Mouse (Mus musculus) limb, embryonic 13.5 days (tissue): ENCODE measurements around the gene Tmem159. TPM values are rescaled to one million over a fixed set of nuclear protein-coding genes. Genes with fewer than 3 reads are reported as not detected.
A peak's percentile ranks its signal among the peaks of the same experiment; 100 is the strongest.

ENCODE experiments used
- ATAC-seq: fragments of 200-750 bp; cut with Nextera tagmentation; 2 replicates; pipeline ENCODE4 v1.8.0; 2017; ENCODE audit warnings: low read depth, moderate number of reproducible peaks, moderate TSS enrichment; ENCODE audit not compliant: low FRiP score
- H3K27ac ChIP-seq: fragments of 300-500 bp; sonication (generic); 2 replicates; pipeline ENCODE4 v1.5.1; 2015; ENCODE audit warnings: inconsistent platforms, mild to moderate bottlenecking, moderate library complexity
- H3K27me3 ChIP-seq: fragments of 300-500 bp; sonication (generic); 2 replicates; pipeline ENCODE4 v1.6.1; 2015; ENCODE audit warnings: mild to moderate bottlenecking, inconsistent platforms
- H3K36me3 ChIP-seq: fragments of 300-500 bp; sonication (generic); 2 replicates; pipeline ENCODE4 v1.6.1; 2015; ENCODE audit warnings: inconsistent platforms, mild to moderate bottlenecking, moderate library complexity
- H3K4me1 ChIP-seq: fragments of 300-500 bp; sonication (generic); 2 replicates; pipeline ENCODE4 v1.6.1; 2015; ENCODE audit warnings: inconsistent platforms
- H3K4me2 ChIP-seq: fragments of 300-500 bp; sonication (generic); replicated peaks from 2 replicates; pipeline ENCODE4 v1.6.1; 2015; ENCODE audit warnings: inconsistent platforms, mild to moderate bottlenecking, moderate library complexity
- H3K4me3 ChIP-seq: fragments of 300-500 bp; sonication (generic); 2 replicates; pipeline ENCODE4 v1.5.1; 2015; ENCODE audit warnings: moderate library complexity, mild to moderate bottlenecking, inconsistent platforms
- H3K9ac ChIP-seq: fragments of 300-500 bp; sonication (generic); 2 replicates; pipeline ENCODE4 v1.6.1; 2015; ENCODE audit warnings: mild to moderate bottlenecking, inconsistent platforms
- H3K9me3 ChIP-seq: fragments of 300-500 bp; sonication (generic); 2 replicates; pipeline ENCODE4 v1.6.1; 2016; ENCODE audit warnings: inconsistent platforms
- whole genome bisulfite sequencing: fragments of 180-500 bp; shearing (Covaris S2); methylation state at CpG from one replicate; pipeline ENCODE4 v1.1.7; 2015; 5-methylcytosine and 5-hydroxymethylcytosine counted together
- polyA plus RNA-seq: library from polyadenylated mRNA; unstranded; fragments of >200 nt; fragmentation: Nextera tagmentation; extraction: Ambion mirVana; gene quantifications from 2 replicates; pipeline ENCODE4 v1.2.1, GENCODE M21; 2015

Gene Tmem159
- 26.8 and 27.1 TPM in 2 replicates for polyA plus RNA-seq

DNA sequence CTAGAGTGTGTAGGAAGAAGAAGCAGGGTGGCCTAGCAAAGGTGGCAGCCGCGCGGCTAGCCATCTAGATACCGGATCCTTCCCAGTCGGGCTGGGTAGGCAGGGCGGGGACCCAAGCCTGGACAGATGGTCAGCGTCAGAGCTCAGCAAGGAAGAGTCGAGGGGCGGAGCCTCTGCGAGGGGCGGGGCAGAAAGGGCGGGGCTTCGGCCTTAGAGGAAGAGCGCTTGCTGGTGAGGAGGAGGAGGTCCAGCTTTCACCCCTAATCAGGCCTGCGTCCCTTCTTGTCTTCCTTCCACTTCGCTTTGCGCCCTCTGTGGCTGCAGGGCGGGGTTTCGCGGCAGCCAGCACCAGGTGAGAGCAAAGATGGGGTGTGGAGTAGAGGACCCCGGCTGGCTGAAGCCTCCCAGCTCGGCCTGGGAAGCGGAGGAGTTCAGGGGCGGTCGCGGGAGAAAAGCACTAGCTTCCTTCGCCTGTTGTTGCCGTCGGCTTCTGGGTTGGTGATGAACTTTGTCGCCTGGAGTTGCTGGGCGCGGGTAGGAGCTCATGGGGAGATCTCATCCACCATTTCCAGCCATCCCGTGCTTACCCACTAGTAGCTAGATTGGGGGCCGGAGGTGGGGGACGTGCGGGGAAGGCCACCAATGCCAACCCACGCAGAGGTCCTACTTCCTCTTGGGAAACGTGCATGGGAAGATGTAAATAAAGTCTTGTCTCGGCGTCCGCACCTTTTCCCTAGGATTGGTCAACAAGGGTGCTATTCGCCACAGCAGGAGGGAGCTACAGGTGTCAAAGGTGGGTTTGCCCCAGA lies at the start of gene Tmem159:
Gene Tmem159, plus strand, starts transcription at position 190 of the 809 bp plus-strand sequence.
- peak within 1 kb of the TSS; percentile 95 for H3K4me2 ChIP-seq
- H3K36me3 ChIP-seq, result peaks cover 4% of the 10 kb centered on the region; the same call in 1 of the 2 replicates
- H3K27me3 ChIP-seq, result no peaks in the 10 kb centered on the region
- peak within 1 kb of the TSS; percentile 65 for H3K4me3 ChIP-seq
- H3K9ac ChIP-seq, result peak within 1 kb of the TSS; percentile 70
- H3K9me3 ChIP-seq, result no peaks in the 10 kb centered on the region
- H3K27ac ChIP-seq, result no peak within 1 kb of the TSS
- H3K4me1 ChIP-seq, result peaks cover 6% of the 10 kb centered on the region
- under 1% methylated on average over 42 of the region's 42 CpGs for WGBS
- ATAC-seq, result peak; percentile 90

GRCm38 (mm10) chr7:120054016-120054415 lies 48.1 kb upstream of the Tmem159 start:
- no peak for ATAC-seq
- H3K9ac ChIP-seq, result no peak overlapping the region
- no peak overlapping the region for H3K4me2 ChIP-seq
- H3K4me1 ChIP-seq, result no peaks in the 10 kb centered on the region
- WGBS, result 26% methylated on average over 1 of the region's 2 CpGs
- no peak overlapping the region for H3K27ac ChIP-seq
- H3K36me3 ChIP-seq, result no peaks in the 10 kb centered on the region
- no peak overlapping the region for H3K4me3 ChIP-seq
- H3K27me3 ChIP-seq, result no peaks in the 10 kb centered on the region
- H3K9me3 ChIP-seq, result no peaks in the 10 kb centered on the region

GRCm38 (mm10) chr7:120055479-120055878 lies 46.7 kb upstream of the Tmem159 start:
- Histone ChIP-seq H3K9me3 (no peaks in the 10 kb centered on the region), H3K27me3 (no peaks in the 10 kb centered on the region), H3K4me1 (no peaks in the 10 kb centered on the region), H3K4me3 (no peak overlapping the region), H3K4me2 (no peak overlapping the region), H3K9ac (no peak overlapping the region), H3K27ac (no peak overlapping the region), H3K36me3 (no peaks in the 10 kb centered on the region)
- ATAC-seq, result no peak
- 87% methylated on average over 3 of the region's 3 CpGs for WGBS

DNA sequence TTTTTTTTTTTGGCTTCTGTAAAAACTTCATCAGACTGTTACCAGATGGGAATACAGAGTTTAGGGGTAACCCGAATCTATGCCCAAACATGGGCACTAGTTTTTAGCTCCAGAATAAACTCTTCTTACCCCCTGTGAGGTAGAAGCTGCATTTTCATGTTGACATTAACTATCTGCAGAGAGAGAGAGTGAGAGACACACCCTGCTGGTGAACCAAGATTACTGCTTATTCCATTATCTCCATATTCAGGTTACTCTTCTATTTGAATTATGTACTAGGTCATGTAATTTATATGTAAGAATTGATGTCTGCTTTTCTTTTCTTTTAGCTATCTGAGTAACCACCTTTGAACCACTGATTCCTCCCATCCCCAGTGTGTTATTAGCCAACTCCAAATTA lies 38.1 kb upstream of the Tmem159 start:
- Histone ChIP-seq H3K4me2 (no peak overlapping the region), H3K27ac (no peak overlapping the region), H3K4me3 (no peak overlapping the region), H3K9me3 (no peaks in the 10 kb centered on the region), H3K36me3 (no peaks in the 10 kb centered on the region), H3K9ac (no peak overlapping the region), H3K27me3 (no peaks in the 10 kb centered on the region), H3K4me1 (no peaks in the 10 kb centered on the region)
- no peak for ATAC-seq
- WGBS, result 88% methylated on average over 1 of the region's 1 CpGs

- no peaks in the 10 kb centered on the region for H3K27me3 ChIP-seq
- no peak overlapping the region for H3K9ac ChIP-seq
- no peaks in the 10 kb centered on the region for H3K36me3 ChIP-seq
- no peak for ATAC-seq
- H3K4me1 ChIP-seq, result no peaks in the 10 kb centered on the region
- H3K27ac ChIP-seq, result no peak overlapping the region
- H3K9me3 ChIP-seq, result no peaks in the 10 kb centered on the region
- no peak overlapping the region for H3K4me2 ChIP-seq
- WGBS, result 84% methylated on average over 3 of the region's 3 CpGs
- no peak overlapping the region for H3K4me3 ChIP-seq
Measured at GRCm38 (mm10) chr7:120068114-120068513, 34.0 kb upstream of the Tmem159 start.

DNA sequence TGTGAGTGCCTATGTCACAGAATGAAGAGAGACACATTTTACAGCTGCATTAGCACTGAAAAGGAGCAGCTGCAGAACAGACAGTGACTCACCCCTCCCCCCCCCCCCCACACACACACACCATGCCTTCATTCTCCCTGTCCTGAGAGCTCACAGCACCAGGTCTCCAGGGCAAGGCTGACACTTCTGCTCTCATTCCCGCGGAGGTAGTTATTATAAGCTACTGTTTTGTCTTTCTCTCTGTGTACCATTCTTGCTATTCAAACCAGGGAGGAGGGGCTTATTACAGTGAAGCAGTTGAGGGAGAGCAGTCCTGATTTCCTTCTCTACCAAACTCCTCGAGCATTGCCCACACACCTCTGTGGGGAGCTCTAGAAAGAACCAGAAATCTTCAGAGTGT lies 33.0 kb upstream of the Tmem159 start:
- no peaks in the 10 kb centered on the region for H3K9me3 ChIP-seq
- no peak for ATAC-seq
- no peak overlapping the region for H3K4me3 ChIP-seq
- no peak overlapping the region for H3K9ac ChIP-seq
- no peaks in the 10 kb centered on the region for H3K36me3 ChIP-seq
- H3K27ac ChIP-seq, result no peak overlapping the region
- no peak overlapping the region for H3K4me2 ChIP-seq
- H3K4me1 ChIP-seq, result no peaks in the 10 kb centered on the region
- 57% methylated on average over 3 of the region's 3 CpGs for WGBS
- H3K27me3 ChIP-seq, result no peaks in the 10 kb centered on the region

GRCm38 (mm10) chr7:120080177-120080576 lies 22.0 kb upstream of the Tmem159 start:
- WGBS, result 54% methylated on average over 3 of the region's 3 CpGs
- no peaks in the 10 kb centered on the region for H3K27me3 ChIP-seq
- H3K36me3 ChIP-seq, result no peaks in the 10 kb centered on the region
- H3K9me3 ChIP-seq, result no peaks in the 10 kb centered on the region
- no peaks in the 10 kb centered on the region for H3K4me1 ChIP-seq
- no peak overlapping the region for H3K27ac ChIP-seq
- no peak for ATAC-seq
- H3K4me3 ChIP-seq, result no peak overlapping the region
- H3K9ac ChIP-seq, result no peak overlapping the region
- no peak overlapping the region for H3K4me2 ChIP-seq

- no peak; the same call in 1 of the 2 replicates for ATAC-seq
- Histone ChIP-seq H3K9ac (no peak overlapping the region), H3K4me1 (no peaks in the 10 kb centered on the region), H3K4me3 (no peak overlapping the region), H3K27me3 (no peaks in the 10 kb centered on the region), H3K27ac (no peak overlapping the region), H3K4me2 (no peak overlapping the region), H3K9me3 (no peaks in the 10 kb centered on the region), H3K36me3 (no peaks in the 10 kb centered on the region)
- 33% methylated on average over 5 of the region's 5 CpGs for WGBS
Measured at GRCm38 (mm10) chr7:120093033-120093432, 9.1 kb upstream of the Tmem159 start.

GRCm38 (mm10) chr7:120094216-120094615 lies 7.9 kb upstream of the Tmem159 start:
- H3K27me3 ChIP-seq, result no peaks in the 10 kb centered on the region
- no peaks in the 10 kb centered on the region for H3K36me3 ChIP-seq
- WGBS, result 82% methylated on average over 3 of the region's 3 CpGs
- H3K27ac ChIP-seq, result no peak overlapping the region
- H3K4me2 ChIP-seq, result no peak overlapping the region
- ATAC-seq, result no peak
- no peak overlapping the region for H3K4me3 ChIP-seq
- H3K9ac ChIP-seq, result no peak overlapping the region
- H3K9me3 ChIP-seq, result no peaks in the 10 kb centered on the region
- no peaks in the 10 kb centered on the region for H3K4me1 ChIP-seq

DNA sequence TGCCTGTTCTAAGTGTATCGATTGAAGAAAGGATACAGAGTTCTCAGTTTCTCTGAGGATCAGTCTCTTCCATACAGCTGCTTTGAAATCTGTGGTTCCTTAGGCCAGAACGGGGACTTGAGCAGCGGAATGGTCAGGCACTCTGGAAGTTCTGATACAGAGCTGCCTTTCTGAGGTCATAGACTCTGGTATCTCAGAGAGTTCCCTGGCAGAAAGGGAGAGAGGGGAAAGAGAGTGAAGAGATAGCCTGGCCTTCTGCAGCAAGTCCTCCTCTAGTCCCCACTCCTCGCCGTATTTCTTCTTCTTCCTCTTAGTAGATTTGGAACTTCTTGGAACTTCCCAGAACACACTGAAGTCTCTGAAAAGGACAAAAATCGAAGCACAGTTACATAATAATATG lies 7.0 kb upstream of the Tmem159 start, which contains the start of gene Dnah3:
Gene Dnah3, minus strand, starts transcription at position 101 of the 400 bp plus-strand sequence.
- WGBS, result 89% methylated on average over 6 of the region's 6 CpGs
- no peak for ATAC-seq
- H3K9me3 ChIP-seq, result no peaks in the 10 kb centered on the region
- H3K4me2 ChIP-seq, result no peak within 1 kb of the TSS
- H3K4me1 ChIP-seq, result no peaks in the 10 kb centered on the region
- no peak within 1 kb of the TSS for H3K4me3 ChIP-seq
- no peak within 1 kb of the TSS for H3K9ac ChIP-seq
- no peaks in the 10 kb centered on the region for H3K27me3 ChIP-seq
- no peak within 1 kb of the TSS for H3K27ac ChIP-seq
- H3K36me3 ChIP-seq, result no peaks in the 10 kb centered on the region

DNA sequence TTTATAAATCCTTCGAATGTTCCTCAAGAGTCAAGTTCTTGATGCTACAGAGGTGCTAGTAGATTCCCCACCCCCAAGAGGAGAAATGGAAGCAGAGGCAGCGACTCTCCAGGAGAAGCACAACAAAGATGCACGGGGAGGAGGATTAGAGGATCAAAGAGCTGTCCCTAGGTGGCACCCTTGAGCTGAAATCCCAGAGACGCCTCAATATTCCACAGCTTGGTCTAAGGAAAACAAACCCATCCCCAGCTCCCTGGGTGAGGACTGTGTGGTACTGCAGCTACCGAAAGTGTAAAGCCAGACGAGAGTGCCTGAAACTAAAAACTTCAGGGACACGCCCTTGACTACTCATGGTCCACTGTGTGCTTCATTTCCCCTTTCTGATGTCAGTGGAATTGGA lies 4.3 kb upstream of the Tmem159 start:
- no peak overlapping the region for H3K9ac ChIP-seq
- H3K36me3 ChIP-seq, result no peaks in the 10 kb centered on the region
- no peaks in the 10 kb centered on the region for H3K9me3 ChIP-seq
- H3K4me2 ChIP-seq, result no peak overlapping the region
- WGBS, result 6% methylated on average over 7 of the region's 7 CpGs
- H3K4me1 ChIP-seq, result no peaks in the 10 kb centered on the region
- ATAC-seq, result peak; percentile 39
- H3K27me3 ChIP-seq, result no peaks in the 10 kb centered on the region
- no peak overlapping the region for H3K4me3 ChIP-seq
- H3K27ac ChIP-seq, result no peak overlapping the region

GRCm38 (mm10) chr7:120098403-120098802 lies 3.8 kb upstream of the Tmem159 start:
- H3K4me1 ChIP-seq, result peaks cover 3% of the 10 kb centered on the region
- 25% methylated on average over 9 of the region's 9 CpGs for WGBS
- no peak overlapping the region for H3K9ac ChIP-seq
- no peaks in the 10 kb centered on the region for H3K36me3 ChIP-seq
- no peaks in the 10 kb centered on the region for H3K27me3 ChIP-seq
- no peak overlapping the region for H3K27ac ChIP-seq
- H3K9me3 ChIP-seq, result no peaks in the 10 kb centered on the region
- H3K4me3 ChIP-seq, result no peak overlapping the region
- H3K4me2 ChIP-seq, result no peak overlapping the region
- 0 out of 2 replicates have a peak, but pooled peaks have one; percentile 28 for ATAC-seq
